Mouse (Mus musculus): Measurements from ENCODE around the gene Emx1. TPM values are rescaled to one million over a fixed set of nuclear protein-coding genes. Genes with fewer than 3 reads are reported as not detected.

The Emx1 gene
- polyA plus RNA-seq, 2 experiments from 2014 or later: not detected

- ATAC-seq: no peak
These were observed 2.8 kb downstream of the Emx1 start for GRCm38 (mm10) chr6:85189911-85190591.

DNA sequence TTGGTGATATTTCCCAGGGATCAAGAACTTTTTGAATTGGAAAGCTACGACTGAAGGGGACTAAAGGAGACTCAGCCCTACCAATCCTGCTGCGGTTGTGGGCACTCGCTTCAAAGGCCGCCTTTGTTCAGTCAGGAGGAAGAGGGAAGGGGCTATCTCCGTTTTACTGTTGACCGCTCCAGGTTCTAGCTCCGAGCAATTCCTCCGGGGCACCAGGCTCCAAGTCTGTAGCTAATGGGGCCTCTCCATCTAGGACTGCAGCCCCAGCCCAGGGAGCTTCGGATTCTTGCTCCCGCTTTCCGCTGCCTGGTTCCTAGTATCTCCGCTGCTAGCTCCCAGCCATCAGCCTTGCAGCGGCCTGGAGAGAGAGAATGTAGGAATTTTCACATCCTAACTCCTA, 3.4 kb downstream of the Emx1 start:
- no peak for ATAC-seq

GRCm38 (mm10) chr6:85191751-85192440, 4.7 kb downstream of the Emx1 start:
- ATAC-seq: no peak

- ATAC-seq: no peak
These were observed 6.4 kb downstream of the Emx1 start for GRCm38 (mm10) chr6:85193381-85194318.

GRCm38 (mm10) chr6:85197951-85198350, 10.7 kb downstream of the Emx1 start:
- ATAC-seq: no peak

DNA sequence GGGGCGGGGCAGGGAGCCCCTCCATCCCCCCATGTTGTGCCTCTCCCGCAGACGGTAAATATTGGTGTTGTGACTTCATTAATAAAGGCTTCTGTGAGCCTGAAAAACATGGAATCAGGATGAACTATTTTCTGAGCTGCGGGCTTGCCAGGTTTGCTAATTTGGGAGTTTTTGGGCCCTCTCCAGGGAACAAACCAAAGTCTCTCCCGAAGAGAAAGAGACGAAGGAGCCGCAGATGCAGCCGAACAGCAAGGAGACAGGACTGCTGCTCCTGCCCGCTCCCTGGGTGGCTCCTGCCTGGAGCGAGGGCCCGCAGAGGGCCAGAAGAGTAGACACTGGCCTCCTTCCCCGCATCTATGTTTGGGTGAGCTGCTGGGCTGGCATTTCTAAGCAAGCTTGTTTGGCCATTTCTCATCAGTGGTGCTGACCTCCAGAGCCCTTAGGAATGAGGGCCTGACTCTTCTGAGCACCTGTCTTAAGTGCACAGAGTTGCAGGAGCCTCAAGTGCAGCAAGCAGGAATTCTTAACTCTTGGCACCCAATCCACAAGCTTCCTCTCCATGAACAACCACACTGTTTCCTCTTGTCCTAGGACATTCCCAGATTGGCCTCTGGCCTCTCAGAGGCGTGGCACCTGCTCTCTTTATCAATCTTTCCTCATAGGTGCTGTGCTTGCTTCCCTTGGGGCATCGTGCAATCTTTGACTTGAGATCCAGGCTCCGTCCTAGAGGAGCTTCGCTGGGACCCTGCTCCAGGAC, 19.1 kb downstream of the Emx1 start:
- no peak for ATAC-seq

- no peak for ATAC-seq
These were observed 19.7 kb downstream of the Emx1 start for GRCm38 (mm10) chr6:85206939-85207285.

GRCm38 (mm10) chr6:85207345-85207744, 20.1 kb downstream of the Emx1 start:
- no peak for ATAC-seq

GRCm38 (mm10) chr6:85209226-85209967, 22.2 kb downstream of the Emx1 start:
- no peak for ATAC-seq

DNA sequence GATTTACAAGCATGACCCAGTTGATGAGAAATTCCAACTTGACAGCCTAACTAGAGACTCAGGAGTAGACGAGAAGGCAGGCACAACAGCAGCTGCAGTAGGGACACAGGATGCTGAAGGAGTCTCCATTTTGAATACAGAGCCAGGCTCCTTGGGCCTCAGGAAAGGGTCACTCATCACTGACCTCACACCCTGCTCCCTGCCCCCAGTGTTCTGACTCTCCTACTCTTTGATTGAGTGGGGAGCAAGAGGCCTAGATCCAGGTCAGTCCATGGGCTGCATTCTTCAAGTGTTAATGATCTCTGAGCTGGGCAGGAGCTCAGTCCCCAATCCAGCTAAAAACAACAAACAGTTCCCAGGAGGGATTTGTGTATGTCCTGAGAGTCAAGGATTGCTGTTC, 23.4 kb downstream of the Emx1 start:
- no peak for ATAC-seq

DNA sequence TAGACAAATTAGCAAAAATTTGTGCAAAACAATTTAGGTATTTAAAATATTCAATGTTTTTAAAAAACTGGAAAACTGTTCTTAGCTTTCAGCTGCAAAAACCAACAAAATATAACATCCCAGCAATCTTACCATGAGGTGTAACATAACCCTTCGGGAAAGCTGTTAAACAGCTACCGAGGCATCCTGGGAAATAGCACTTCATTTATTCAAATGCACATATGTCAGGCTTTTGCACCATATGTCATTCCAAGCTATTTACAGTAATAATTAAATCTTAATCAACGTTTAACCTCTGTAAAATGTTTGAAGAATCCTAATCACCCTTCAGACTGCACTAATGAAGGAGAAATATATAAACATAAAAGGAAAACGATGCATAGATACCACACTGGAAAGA, 31.0 kb downstream of the Emx1 start:
- ATAC-seq: no peak

- no peak for ATAC-seq
These were observed 31.6 kb downstream of the Emx1 start for GRCm38 (mm10) chr6:85218684-85219445.

DNA sequence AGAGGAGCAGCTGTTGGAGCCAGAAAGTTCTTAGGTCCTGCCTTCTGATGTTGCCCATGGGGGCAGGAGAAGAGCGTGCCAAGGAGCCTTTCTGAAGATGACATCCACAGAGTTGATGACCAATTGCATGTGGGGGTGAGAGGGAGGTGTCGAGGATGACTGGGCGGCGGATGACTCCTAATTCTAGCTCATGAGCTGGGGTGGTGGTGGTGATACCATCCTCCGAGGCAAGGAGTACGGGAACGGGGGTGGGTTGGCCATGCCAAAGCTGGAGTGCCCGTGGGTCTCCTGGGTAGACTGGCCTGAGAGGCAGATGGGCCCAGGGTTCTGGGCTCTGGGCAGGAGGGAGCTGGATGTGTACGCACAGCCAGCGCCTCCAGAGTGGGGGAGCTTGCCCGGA, 32.5 kb downstream of the Emx1 start:
- ATAC-seq: no peak

GRCm38 (mm10) chr6:85220917-85221316, 33.7 kb downstream of the Emx1 start:
- no peak for ATAC-seq

- ATAC-seq: no peak
These were observed 35.3 kb downstream of the Emx1 start for GRCm38 (mm10) chr6:85222551-85222950.

- no peak for ATAC-seq
These were observed 36.4 kb downstream of the Emx1 start for GRCm38 (mm10) chr6:85223498-85224150.

DNA sequence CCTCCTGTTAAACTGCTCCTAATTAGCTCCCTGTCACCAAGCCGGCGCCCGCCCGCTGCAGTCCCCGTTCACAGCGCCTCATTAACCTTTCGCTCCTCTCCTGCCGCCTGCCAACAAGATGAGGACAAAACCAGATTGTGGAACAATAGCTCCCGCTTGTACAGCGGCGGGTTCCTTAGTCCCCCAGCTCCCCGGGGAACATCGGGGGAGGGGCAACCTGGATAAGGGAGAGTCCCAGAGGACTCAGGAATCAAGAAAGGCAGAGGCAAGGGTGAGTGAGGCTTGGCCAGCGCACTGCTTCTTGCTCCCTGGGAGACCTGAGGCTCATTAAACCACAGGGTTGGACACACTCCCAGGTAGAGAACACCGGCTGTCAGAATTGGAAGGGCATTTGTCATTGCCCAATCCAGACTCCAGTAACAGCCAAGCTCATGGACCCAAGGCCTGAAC, 37.2 kb downstream of the Emx1 start:
- ATAC-seq: no peak

GRCm38 (mm10) chr6:85226570-85226969, 39.3 kb downstream of the Emx1 start:
- no peak for ATAC-seq

DNA sequence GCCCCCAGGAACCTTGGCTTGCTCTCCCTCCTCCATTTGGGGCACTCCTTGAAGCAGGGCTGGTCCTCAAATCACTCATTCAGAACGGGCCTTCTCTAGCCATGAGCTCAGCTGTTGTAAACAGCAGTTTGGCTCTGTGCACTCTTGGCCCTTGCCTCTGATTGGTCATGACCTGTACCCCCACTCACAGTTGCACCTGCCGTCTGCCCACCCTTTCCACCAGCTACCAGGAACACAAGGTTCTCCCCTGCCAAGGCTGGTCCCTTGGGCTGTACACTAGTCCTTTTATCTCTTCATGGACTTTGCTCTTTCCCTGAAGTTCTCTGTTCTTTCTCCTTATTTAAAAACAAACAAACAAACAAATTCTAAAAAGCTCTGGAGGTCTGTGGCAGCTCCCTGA, 40.3 kb downstream of the Emx1 start:
- no peak for ATAC-seq

GRCm38 (mm10) chr6:85230762-85231161, 43.5 kb downstream of the Emx1 start:
- ATAC-seq: no peak

- no peak for ATAC-seq
These were observed 44.2 kb downstream of the Emx1 start for GRCm38 (mm10) chr6:85231469-85231868.
